Mouse (Mus musculus) kidney, adult 2 months (tissue): ENCODE data around the gene Ephb6. TPM values are rescaled to one million over a fixed set of nuclear protein-coding genes. Genes with fewer than 3 reads are reported as not detected.

ENCODE experiments used
- DNase-seq: peaks from one replicate; pipeline ENCODE4 v3.0.0; 2021
- H3K27ac ChIP-seq: fragments of 200-500 bp; 2 replicates; pipeline ENCODE4 v1.5.1; 2012; ENCODE audit warnings: low read depth, low read length, control low read depth, inconsistent platforms; ENCODE audit not compliant: insufficient read depth
- H3K27me3 ChIP-seq: fragments of 200-500 bp; replicated peaks from 2 replicates; pipeline ENCODE4 v1.6.1; 2012; ENCODE audit warnings: mild to moderate bottlenecking, moderate library complexity, low read length, inconsistent platforms; ENCODE audit not compliant: control insufficient read depth, insufficient read depth
- H3K36me3 ChIP-seq: fragments of 200-500 bp; 2 replicates; pipeline ENCODE4 v1.6.1; 2012; ENCODE audit warnings: mild to moderate bottlenecking, moderate library complexity, low read length, inconsistent platforms; ENCODE audit not compliant: control insufficient read depth, insufficient read depth
- H3K4me1 ChIP-seq: fragments of 200-500 bp; 2 replicates; pipeline ENCODE4 v1.6.1; 2011; ENCODE audit warnings: low read length; ENCODE audit not compliant: control insufficient read depth, insufficient read depth
- H3K4me3 ChIP-seq: fragments of 200-500 bp; 2 replicates; pipeline ENCODE4 v1.5.1; 2011; ENCODE audit warnings: mild to moderate bottlenecking, low read depth, low read length, control low read depth; ENCODE audit not compliant: insufficient read depth
- CTCF ChIP-seq: fragments of 200-500 bp; conservative IDR thresholded peaks from 2 replicates; pipeline ENCODE4 v1.5.1; 2011; ENCODE audit warnings: low read depth, mild to moderate bottlenecking, control low read depth, low read length, moderate library complexity, mixed read lengths; ENCODE audit not compliant: insufficient read depth, insufficient read length
- POLR2A ChIP-seq: fragments of 200-500 bp; IDR thresholded peaks from one replicate; pipeline ENCODE4 v1.6.1; 2011; ENCODE audit warnings: low read depth, low read length, control low read depth
- WGBS: fragments of 180-500 bp; shearing (Covaris S2); methylation state at CpG from one replicate; pipeline ENCODE4 v1.1.7; 2018; 5-methylcytosine and 5-hydroxymethylcytosine counted together
- polyA plus RNA-seq: library from polyadenylated mRNA; depleted of rRNA; stranded (reverse); fragments of >200 nt; gene quantifications from 2 replicates; pipeline ENCODE4 v1.2.3, GENCODE M21; 2012

Gene Ephb6
- polyA plus RNA-seq, 1 experiment = 4.0 TPM

GRCm38 (mm10) chr6:41604401-41605050 is 756 bp upstream of the Ephb6 start:
- no peaks in the 10 kb centered on the region for H3K27me3 ChIP-seq
- TF ChIP-seq POLR2A (no peak), CTCF (peak; percentile 52; the same call in 1 of the 2 replicates)
- peak; percentile 37 for DNase-seq
- no peak overlapping the region for H3K27ac ChIP-seq
- H3K4me1 ChIP-seq = no peaks in the 10 kb centered on the region
- H3K4me3 ChIP-seq = peak overlapping the region; percentile 82
- no peaks in the 10 kb centered on the region for H3K36me3 ChIP-seq
- WGBS = under 1% methylated on average over 23 of the region's 23 CpGs

GRCm38 (mm10) chr6:41605794-41606104 is 467 bp downstream of the Ephb6 start:
- WGBS = 6% methylated on average over 7 of the region's 7 CpGs
- Histone ChIP-seq H3K27me3 (no peaks in the 10 kb centered on the region), H3K4me1 (no peaks in the 10 kb centered on the region), H3K36me3 (no peaks in the 10 kb centered on the region), H3K4me3 (peak overlapping the region; percentile 82), H3K27ac (no peak overlapping the region)
- no peak for DNase-seq
- TF ChIP-seq CTCF = no peak
- TF ChIP-seq POLR2A = no peak

DNA sequence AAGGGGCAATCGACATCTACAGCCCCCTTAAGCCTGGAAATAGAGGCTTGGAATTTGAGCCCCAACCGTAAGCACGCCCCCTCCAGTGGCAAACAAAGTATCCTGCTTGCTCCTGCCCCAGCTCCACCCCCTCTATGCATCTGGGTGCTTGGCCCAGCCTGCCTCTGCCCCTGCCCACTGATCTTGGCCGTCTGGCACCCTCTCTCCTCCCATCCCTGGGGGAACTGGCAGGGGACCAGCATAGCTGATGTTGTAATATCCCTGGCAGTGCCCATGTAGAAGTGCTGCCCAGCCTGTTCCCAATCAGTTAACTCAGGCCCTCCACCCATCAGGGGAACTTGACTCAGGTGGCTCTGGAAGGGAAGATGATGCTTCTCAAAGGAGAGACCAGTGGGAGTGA is 932 bp downstream of the Ephb6 start:
- H3K4me3 ChIP-seq = no peak overlapping the region
- H3K36me3 ChIP-seq = no peaks in the 10 kb centered on the region
- no peak overlapping the region for H3K27ac ChIP-seq
- peak; percentile 29 for DNase-seq
- H3K27me3 ChIP-seq = no peaks in the 10 kb centered on the region
- no peak for TF ChIP-seq POLR2A
- TF ChIP-seq CTCF = no peak
- WGBS = 14% methylated on average over 4 of the region's 4 CpGs
- H3K4me1 ChIP-seq = no peaks in the 10 kb centered on the region

DNA sequence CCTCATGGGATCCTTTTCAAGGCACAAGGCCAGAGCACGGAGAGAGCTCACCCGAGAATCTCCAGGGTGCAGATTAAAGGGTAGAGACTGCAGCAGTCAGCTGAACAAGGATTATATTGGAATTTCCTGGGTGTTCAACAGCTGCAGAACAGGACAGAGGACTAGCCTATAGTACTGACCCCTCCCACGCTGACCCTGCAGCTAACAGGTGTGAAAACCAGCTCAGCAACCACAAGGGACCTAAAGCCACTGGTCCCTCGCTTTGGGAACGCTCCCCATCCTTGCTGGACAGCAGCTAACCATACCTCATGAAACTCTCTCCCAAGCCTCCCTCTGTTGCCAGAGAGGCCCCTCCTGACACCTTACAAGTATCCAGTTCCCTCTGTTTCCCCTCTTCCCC is 2.4 kb downstream of the Ephb6 start:
- no peak for DNase-seq
- Histone ChIP-seq H3K36me3 (no peaks in the 10 kb centered on the region), H3K4me1 (no peaks in the 10 kb centered on the region), H3K27ac (no peak overlapping the region), H3K27me3 (no peaks in the 10 kb centered on the region), H3K4me3 (no peak overlapping the region)
- 76% methylated on average over 5 of the region's 5 CpGs for WGBS
- no peak for TF ChIP-seq POLR2A
- TF ChIP-seq CTCF = no peak

GRCm38 (mm10) chr6:41620173-41620798 is 15.0 kb downstream of the Ephb6 start:
- no peak overlapping the region for H3K4me3 ChIP-seq
- H3K36me3 ChIP-seq = no peaks in the 10 kb centered on the region
- WGBS = 94% methylated on average over 9 of the region's 9 CpGs
- DNase-seq = no peak
- TF ChIP-seq POLR2A = no peak
- no peak for TF ChIP-seq CTCF
- H3K27ac ChIP-seq = no peak overlapping the region
- no peaks in the 10 kb centered on the region for H3K4me1 ChIP-seq
- H3K27me3 ChIP-seq = no peaks in the 10 kb centered on the region

GRCm38 (mm10) chr6:41621241-41621990 is 16.1 kb downstream of the Ephb6 start:
- TF ChIP-seq CTCF (no peak), POLR2A (no peak)
- H3K36me3 ChIP-seq = no peaks in the 10 kb centered on the region
- no peaks in the 10 kb centered on the region for H3K4me1 ChIP-seq
- DNase-seq = no peak
- WGBS = 88% methylated on average over 12 of the region's 12 CpGs
- H3K27me3 ChIP-seq = no peaks in the 10 kb centered on the region
- H3K27ac ChIP-seq = no peak overlapping the region
- no peak overlapping the region for H3K4me3 ChIP-seq

- Histone ChIP-seq H3K36me3 (no peaks in the 10 kb centered on the region), H3K27me3 (no peaks in the 10 kb centered on the region), H3K27ac (no peak overlapping the region), H3K4me3 (no peak overlapping the region), H3K4me1 (no peaks in the 10 kb centered on the region)
- DNase-seq = peak; percentile 12
- WGBS = 69% methylated on average over 9 of the region's 9 CpGs
- no peak for TF ChIP-seq POLR2A
- peak; percentile 45 for TF ChIP-seq CTCF
Measured at GRCm38 (mm10) chr6:41622661-41623060, 17.4 kb downstream of the Ephb6 start.
